ENCODE assay signal across 13 mouse cellular contexts in the genomic region with DNA sequence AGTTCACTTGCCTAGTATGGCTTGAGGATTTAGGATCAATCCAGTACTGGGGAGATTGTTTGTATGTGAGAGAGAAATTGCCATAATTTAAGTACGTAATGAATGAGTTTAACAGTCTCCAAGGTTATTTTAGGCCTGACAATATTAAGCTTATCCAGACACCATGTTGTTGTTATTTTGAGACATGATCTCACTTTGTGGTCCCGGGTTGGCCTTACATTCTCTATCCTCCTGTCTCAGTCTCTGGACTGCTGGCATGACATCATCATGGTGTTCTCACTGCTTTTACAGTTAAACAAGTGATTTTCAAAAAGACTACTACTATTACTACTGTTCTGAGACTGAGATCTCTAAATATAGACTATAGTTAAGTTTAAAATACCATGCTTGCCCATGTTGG.
"Had no signal": no experiment of that assay in that cellular context is flagged by ENCODE, and none has a peak within 500 bp of the region (broad histone marks: within the 10 kb centered on the region; RNA-seq: fewer than 3 reads in every experiment).

No protein-coding gene starts in this region.

- H3K27me3 ChIP-seq: limb, embryonic 13.5 days; midbrain, embryonic 13.5 days; neural tube, embryonic 15.5 days had no signal

- H3K27ac ChIP-seq: limb, embryonic 13.5 days; liver, embryonic 14.5 days; midbrain, embryonic 13.5 days; neural tube, embryonic 15.5 days had no signal

- H3K9ac ChIP-seq: limb, embryonic 13.5 days; liver, embryonic 14.5 days; midbrain, embryonic 13.5 days; neural tube, embryonic 15.5 days had no signal

- H3K4me1 ChIP-seq: limb, embryonic 13.5 days; midbrain, embryonic 13.5 days; neural tube, embryonic 15.5 days had no signal

- ATAC-seq: midbrain, embryonic 13.5 days had no signal

- DNase-seq: kidney, postnatal 10 days; left cerebral cortex, postnatal 4 days; lung, adult 18-20 months; lung, postnatal 36 days; right cerebral cortex, adult 18-20 months; right cerebral cortex, postnatal 4 days; spleen, adult 18-20 months; thymus, adult 18-20 months; thymus, postnatal 14 days had no signal

- H3K9me3 ChIP-seq: limb, embryonic 13.5 days; midbrain, embryonic 13.5 days; neural tube, embryonic 15.5 days had no signal

- H3K4me3 ChIP-seq: limb, embryonic 13.5 days; midbrain, embryonic 13.5 days; neural tube, embryonic 15.5 days had no signal

- H3K4me2 ChIP-seq: limb, embryonic 13.5 days; midbrain, embryonic 13.5 days; neural tube, embryonic 15.5 days had no signal
